Mouse (Mus musculus): ENCODE data around the gene Imp3.

DNA sequence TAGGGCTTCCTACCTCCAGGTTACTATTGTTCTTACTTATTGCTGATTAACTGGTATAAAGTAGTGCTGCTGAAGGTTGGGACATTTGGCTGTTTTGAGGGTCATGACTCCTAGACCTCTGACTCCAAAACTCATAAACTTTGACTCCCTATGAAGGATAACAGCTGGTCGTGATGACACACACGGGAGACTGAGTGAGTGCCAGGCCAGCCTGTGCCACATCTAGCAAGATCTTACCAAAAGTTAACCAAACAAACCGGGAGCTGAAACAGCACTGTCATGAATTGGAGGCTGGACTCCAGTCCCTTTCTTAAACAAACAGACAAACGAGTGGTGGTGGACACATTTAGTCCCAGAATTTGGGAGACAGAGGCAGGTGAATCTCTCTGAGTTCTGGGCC, 7.8 kb upstream of the Imp3 start:
- TF ChIP-seq CTCF (IDR thresholded peaks at IDR 0.05; ENCODE audit: low read depth, low read length), result no peak
- TF ChIP-seq GATA2 (IDR thresholded peaks at IDR 0.05; ENCODE audit: borderline replicate concordance, low read depth, low read length), result no peak

All from G1E (cell line).